Mouse (Mus musculus) hindbrain, embryonic 13.5 days (tissue): ENCODE measurements at regions not wholly inside any gene's neighbourhood (a gene's known extent, or its start where the extent isn't known, plus 50 kb on each side); places are given as distances from the start of the nearest gene placed in this dataset.

Source experiments
- ATAC-seq: fragments of 200-750 bp; cut with Nextera tagmentation; 2 replicates; pipeline ENCODE4 v1.8.0; 2017; ENCODE audit warnings: moderate TSS enrichment; ENCODE audit not compliant: low FRiP score
- H3K27ac ChIP-seq: fragments of 300-500 bp; sonication (generic); 2 replicates; pipeline ENCODE4 v1.5.1; 2015; ENCODE audit warnings: inconsistent platforms, mild to moderate bottlenecking, moderate library complexity
- H3K27me3 ChIP-seq: fragments of 300-500 bp; sonication (generic); 2 replicates; pipeline ENCODE4 v1.6.1; 2015; ENCODE audit warnings: mild to moderate bottlenecking, inconsistent platforms
- H3K36me3 ChIP-seq: fragments of 300-500 bp; sonication (generic); 2 replicates; pipeline ENCODE4 v1.6.1; 2015; ENCODE audit warnings: mild to moderate bottlenecking, inconsistent platforms
- H3K4me1 ChIP-seq: fragments of 300-500 bp; sonication (generic); replicated peaks from 2 replicates; pipeline ENCODE4 v1.6.1; 2015; ENCODE audit warnings: inconsistent platforms
- H3K4me2 ChIP-seq: fragments of 300-500 bp; sonication (generic); 2 replicates; pipeline ENCODE4 v1.6.1; 2015; ENCODE audit warnings: inconsistent platforms, mild to moderate bottlenecking, moderate library complexity
- H3K4me3 ChIP-seq: fragments of 300-500 bp; sonication (generic); 2 replicates; pipeline ENCODE4 v1.5.1; 2015; ENCODE audit warnings: mild to moderate bottlenecking, inconsistent platforms
- H3K9ac ChIP-seq: fragments of 300-500 bp; sonication (generic); 2 replicates; pipeline ENCODE4 v1.6.1; 2015; ENCODE audit warnings: mild to moderate bottlenecking, inconsistent platforms
- H3K9me3 ChIP-seq: fragments of 300-500 bp; sonication (generic); 2 replicates; pipeline ENCODE4 v1.6.1; 2016; ENCODE audit warnings: inconsistent platforms
- WGBS: fragments of 180-500 bp; shearing (Covaris S2); methylation state at CpG from one replicate; pipeline ENCODE4 v1.1.7; 2015; 5-methylcytosine and 5-hydroxymethylcytosine counted together

DNA sequence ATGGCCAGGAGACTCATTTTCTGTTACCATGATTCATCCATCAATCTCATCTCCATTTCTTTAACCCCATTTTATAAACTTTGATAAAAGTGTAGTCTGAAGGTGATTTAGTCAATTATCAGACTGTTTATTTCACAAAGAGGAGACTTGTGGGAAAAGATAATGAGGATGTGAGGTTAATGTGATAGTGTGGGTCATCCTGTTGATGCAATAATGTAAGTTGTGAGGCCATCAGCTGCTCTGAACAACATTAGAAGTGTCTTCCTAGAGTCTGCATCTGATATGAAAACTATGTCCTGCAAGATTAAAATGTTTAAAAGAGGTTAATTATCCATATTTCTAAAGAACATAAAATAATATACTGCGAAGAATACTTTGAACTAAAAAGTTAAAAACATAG lies 842.8 kb downstream of the Pcdh17 start:
- H3K9ac ChIP-seq: no peak overlapping the region
- H3K4me1 ChIP-seq: no peaks in the 10 kb centered on the region
- no peaks in the 10 kb centered on the region for H3K36me3 ChIP-seq
- no peak overlapping the region for H3K4me3 ChIP-seq
- ATAC-seq: no peak
- H3K9me3 ChIP-seq: no peaks in the 10 kb centered on the region
- no peaks in the 10 kb centered on the region for H3K27me3 ChIP-seq
- no peak overlapping the region for H3K4me2 ChIP-seq
- 95% methylated on average over 1 of the region's 1 CpGs for WGBS
- H3K27ac ChIP-seq: no peak overlapping the region

- WGBS: 87% methylated on average over 2 of the region's 2 CpGs
- H3K27me3 ChIP-seq: no peaks in the 10 kb centered on the region
- H3K4me2 ChIP-seq: no peak overlapping the region
- no peaks in the 10 kb centered on the region for H3K9me3 ChIP-seq
- no peaks in the 10 kb centered on the region for H3K36me3 ChIP-seq
- H3K4me3 ChIP-seq: no peak overlapping the region
- no peak overlapping the region for H3K27ac ChIP-seq
- H3K4me1 ChIP-seq: no peaks in the 10 kb centered on the region
- no peak for ATAC-seq
- no peak overlapping the region for H3K9ac ChIP-seq
Measured at GRCm38 (mm10) chr14:85287460-85287859, 844.1 kb downstream of the Pcdh17 start.

- Histone ChIP-seq H3K4me1 (no peaks in the 10 kb centered on the region), H3K4me2 (no peak overlapping the region), H3K36me3 (no peaks in the 10 kb centered on the region), H3K27me3 (no peaks in the 10 kb centered on the region), H3K4me3 (no peak overlapping the region), H3K9me3 (no peaks in the 10 kb centered on the region), H3K27ac (no peak overlapping the region), H3K9ac (no peak overlapping the region)
- no peak for ATAC-seq
- 86% methylated on average over 3 of the region's 3 CpGs for WGBS
Measured at GRCm38 (mm10) chr14:85298991-85299390, 855.6 kb downstream of the Pcdh17 start.

GRCm38 (mm10) chr14:85320679-85321078 lies 877.3 kb downstream of the Pcdh17 start:
- Histone ChIP-seq H3K27me3 (no peaks in the 10 kb centered on the region), H3K4me3 (no peak overlapping the region)
- WGBS: 89% methylated on average over 2 of the region's 2 CpGs

GRCm38 (mm10) chr14:85333277-85333676 lies 889.9 kb downstream of the Pcdh17 start:
- H3K27ac ChIP-seq: no peak overlapping the region
- no peaks in the 10 kb centered on the region for H3K4me1 ChIP-seq
- WGBS: 66% methylated on average over 3 of the region's 3 CpGs
- no peaks in the 10 kb centered on the region for H3K27me3 ChIP-seq
- H3K4me2 ChIP-seq: no peak overlapping the region
- ATAC-seq: no peak
- no peaks in the 10 kb centered on the region for H3K36me3 ChIP-seq
- no peak overlapping the region for H3K4me3 ChIP-seq
- H3K9ac ChIP-seq: no peak overlapping the region
- H3K9me3 ChIP-seq: no peaks in the 10 kb centered on the region

More at GRCm38 (mm10) chr14:85320679-85321078, 877.3 kb downstream of the Pcdh17 start:
- no peaks in the 10 kb centered on the region for H3K9me3 ChIP-seq
- no peak overlapping the region for H3K4me2 ChIP-seq
- no peaks in the 10 kb centered on the region for H3K36me3 ChIP-seq
- no peak for ATAC-seq
- H3K4me1 ChIP-seq: no peaks in the 10 kb centered on the region
- H3K9ac ChIP-seq: no peak overlapping the region
- H3K27ac ChIP-seq: no peak overlapping the region

GRCm38 (mm10) chr14:85337182-85337581 lies 893.8 kb downstream of the Pcdh17 start:
- Histone ChIP-seq H3K4me3 (no peak overlapping the region), H3K36me3 (no peaks in the 10 kb centered on the region), H3K27ac (no peak overlapping the region), H3K4me1 (no peaks in the 10 kb centered on the region), H3K9ac (no peak overlapping the region), H3K9me3 (no peaks in the 10 kb centered on the region), H3K27me3 (no peaks in the 10 kb centered on the region), H3K4me2 (no peak overlapping the region)
- no peak for ATAC-seq
- 87% methylated on average over 3 of the region's 3 CpGs for WGBS

- H3K4me1 ChIP-seq: peaks cover 4% of the 10 kb centered on the region
- H3K9ac ChIP-seq: no peak overlapping the region
- no peak overlapping the region for H3K4me3 ChIP-seq
- 23% methylated on average over 4 of the region's 4 CpGs for WGBS
- no peak overlapping the region for H3K4me2 ChIP-seq
- no peaks in the 10 kb centered on the region for H3K9me3 ChIP-seq
- peak; percentile 61; the same call in 1 of the 2 replicates for ATAC-seq
- H3K36me3 ChIP-seq: no peaks in the 10 kb centered on the region
- H3K27ac ChIP-seq: no peak overlapping the region
- H3K27me3 ChIP-seq: no peaks in the 10 kb centered on the region
Measured at GRCm38 (mm10) chr14:85354626-85355355, 911.4 kb downstream of the Pcdh17 start.

DNA sequence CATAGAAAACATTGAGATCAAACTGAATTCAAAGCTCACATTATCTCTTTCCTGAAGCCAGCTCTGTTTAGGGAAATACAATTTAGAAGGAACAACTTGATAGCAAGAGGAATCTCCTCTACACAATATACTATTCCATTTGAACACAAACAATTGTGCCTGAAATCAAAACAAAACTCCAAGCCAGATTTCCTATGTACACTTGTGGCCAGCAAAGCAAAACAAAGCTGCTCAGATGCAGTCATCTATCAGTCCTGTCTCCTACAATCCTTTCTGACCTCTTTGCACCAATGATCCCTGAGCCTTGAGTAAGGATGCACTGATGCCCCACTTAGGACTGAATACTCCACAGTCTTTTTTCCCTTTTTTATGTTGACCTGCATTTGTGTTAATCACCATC lies 920.2 kb downstream of the Pcdh17 start:
- H3K4me1 ChIP-seq: no peaks in the 10 kb centered on the region
- ATAC-seq: no peak

GRCm38 (mm10) chr14:85373312-85373711 lies 929.9 kb downstream of the Pcdh17 start:
- no peak for ATAC-seq
- H3K9ac ChIP-seq: no peak overlapping the region
- no peaks in the 10 kb centered on the region for H3K9me3 ChIP-seq
- H3K4me1 ChIP-seq: no peaks in the 10 kb centered on the region
- 95% methylated on average over 1 of the region's 1 CpGs for WGBS
- no peak overlapping the region for H3K27ac ChIP-seq
- H3K27me3 ChIP-seq: no peaks in the 10 kb centered on the region
- no peak overlapping the region for H3K4me3 ChIP-seq
- H3K36me3 ChIP-seq: no peaks in the 10 kb centered on the region
- H3K4me2 ChIP-seq: no peak overlapping the region

More for the DNA sequence above, 920.2 kb downstream of the Pcdh17 start:
- H3K9me3 ChIP-seq: no peaks in the 10 kb centered on the region
- H3K36me3 ChIP-seq: no peaks in the 10 kb centered on the region
- H3K4me3 ChIP-seq: no peak overlapping the region
- H3K27ac ChIP-seq: no peak overlapping the region
- H3K9ac ChIP-seq: no peak overlapping the region
- no peak overlapping the region for H3K4me2 ChIP-seq
- H3K27me3 ChIP-seq: no peaks in the 10 kb centered on the region

GRCm38 (mm10) chr14:85403644-85404043 lies 960.3 kb downstream of the Pcdh17 start:
- Histone ChIP-seq H3K9ac (no peak overlapping the region), H3K4me3 (no peak overlapping the region), H3K36me3 (no peaks in the 10 kb centered on the region), H3K4me2 (no peak overlapping the region), H3K27me3 (no peaks in the 10 kb centered on the region), H3K4me1 (no peaks in the 10 kb centered on the region), H3K27ac (no peak overlapping the region), H3K9me3 (no peaks in the 10 kb centered on the region)
- ATAC-seq: no peak
